Mouse (Mus musculus) cerebellum, adult 18-20 months (tissue): ENCODE results near the gene Ifnab.

ENCODE experiments used
- DNase-seq, 2 experiments: peaks; one replicate each; pipeline ENCODE4 v3.0.0; 2021

The Ifnab gene

DNA sequence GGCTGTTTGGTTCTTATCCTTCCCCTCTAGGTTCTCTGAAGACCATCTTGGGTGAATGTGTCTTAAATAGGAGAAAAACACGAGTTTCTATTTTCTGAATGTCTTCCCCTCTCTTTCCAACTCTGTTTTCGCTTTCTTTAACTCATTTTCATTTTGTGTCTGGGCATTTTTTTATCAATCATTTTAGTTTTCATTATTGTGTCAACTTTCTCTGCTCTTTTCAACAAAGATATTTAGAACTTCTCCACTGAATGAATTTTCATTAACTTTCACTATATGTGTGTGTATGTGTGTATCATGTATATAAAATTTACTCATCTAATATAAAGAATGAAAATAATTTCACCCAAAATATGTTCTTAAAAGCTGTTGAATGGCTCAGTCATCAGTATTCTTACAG, at the start of gene Ifnab:
TSS of gene Ifnab (minus strand) at position 101 of the 400 bp plus-strand sequence.
- no peak for DNase-seq

DNA sequence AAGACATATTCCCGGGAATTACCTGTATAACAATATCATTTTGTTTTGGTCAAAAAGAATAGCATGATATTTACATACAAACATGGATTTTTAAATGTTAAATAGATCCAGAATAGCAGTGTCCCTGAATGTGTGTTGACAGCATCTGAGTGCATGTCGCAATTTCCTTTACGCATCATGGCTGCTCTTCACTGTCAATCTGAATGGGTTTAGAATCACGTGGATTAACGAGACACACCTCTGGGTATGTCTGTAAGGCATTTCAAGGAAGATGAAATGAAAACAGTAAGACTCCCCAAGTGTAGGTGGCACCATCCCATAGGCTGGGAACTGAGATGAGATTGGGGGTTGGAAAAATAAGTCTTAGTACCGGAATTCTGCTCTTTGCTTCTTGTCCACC, 47.9 kb upstream of the Ifnab start:
- no peak for DNase-seq

DNA sequence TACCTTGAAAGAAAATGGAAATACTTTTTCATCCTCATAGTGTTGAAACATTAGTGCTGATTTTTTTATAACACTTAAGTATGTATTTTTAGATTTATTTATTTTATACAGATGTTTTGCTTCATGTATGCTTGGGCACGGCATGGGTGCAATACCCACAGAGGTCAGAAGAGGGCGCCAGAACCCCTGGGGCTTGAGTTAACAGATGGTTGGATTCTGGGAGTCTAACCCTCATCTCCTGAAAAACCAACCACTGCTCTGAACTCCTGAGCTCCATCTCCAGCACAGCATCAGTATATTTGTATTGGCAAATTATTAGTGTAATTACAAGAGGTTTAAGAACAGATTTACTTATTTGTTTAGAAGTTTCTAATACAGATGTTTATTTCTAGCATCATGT, 47.3 kb upstream of the Ifnab start:
- DNase-seq = peak; percentile 46 to 66

DNA sequence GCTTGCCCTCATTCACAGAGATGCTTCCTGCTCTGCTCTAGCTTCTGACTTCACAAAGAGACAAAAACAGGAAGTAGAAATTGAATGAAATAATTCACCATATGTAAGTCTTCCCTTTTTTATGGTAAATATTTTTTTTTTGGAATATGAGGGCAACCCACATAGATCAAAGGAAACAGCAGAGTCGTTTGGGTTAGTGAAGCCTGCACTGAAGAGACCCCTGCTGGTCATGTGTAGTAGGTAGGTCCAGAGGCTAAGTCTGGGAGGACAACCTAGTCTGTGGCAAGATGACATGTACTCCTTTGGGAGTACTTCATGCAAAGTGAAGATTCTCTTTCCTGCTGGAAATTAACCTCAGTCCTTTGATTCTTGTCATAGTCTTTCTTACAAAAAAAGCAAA, 36.2 kb upstream of the Ifnab start:
- DNase-seq = no peak

DNA sequence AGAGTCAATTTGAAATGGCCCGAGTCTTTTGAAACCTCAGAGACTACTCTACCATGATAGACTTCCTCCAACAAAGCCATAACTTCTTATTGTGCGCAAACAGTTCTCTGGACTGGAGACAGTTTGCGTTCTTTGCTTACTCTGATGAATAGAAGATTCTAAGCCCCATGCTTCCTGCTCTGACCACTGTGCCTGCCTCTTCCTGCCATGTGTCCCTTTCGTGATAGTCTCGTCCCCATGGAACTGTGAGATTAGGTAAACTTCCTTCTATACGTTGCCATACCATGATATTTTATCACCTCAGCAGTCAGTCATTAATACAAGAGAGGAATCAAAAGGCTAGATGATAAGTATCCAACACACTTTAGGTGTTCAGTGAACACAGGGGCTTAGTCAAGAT, 35.6 kb upstream of the Ifnab start:
- no peak for DNase-seq

DNA sequence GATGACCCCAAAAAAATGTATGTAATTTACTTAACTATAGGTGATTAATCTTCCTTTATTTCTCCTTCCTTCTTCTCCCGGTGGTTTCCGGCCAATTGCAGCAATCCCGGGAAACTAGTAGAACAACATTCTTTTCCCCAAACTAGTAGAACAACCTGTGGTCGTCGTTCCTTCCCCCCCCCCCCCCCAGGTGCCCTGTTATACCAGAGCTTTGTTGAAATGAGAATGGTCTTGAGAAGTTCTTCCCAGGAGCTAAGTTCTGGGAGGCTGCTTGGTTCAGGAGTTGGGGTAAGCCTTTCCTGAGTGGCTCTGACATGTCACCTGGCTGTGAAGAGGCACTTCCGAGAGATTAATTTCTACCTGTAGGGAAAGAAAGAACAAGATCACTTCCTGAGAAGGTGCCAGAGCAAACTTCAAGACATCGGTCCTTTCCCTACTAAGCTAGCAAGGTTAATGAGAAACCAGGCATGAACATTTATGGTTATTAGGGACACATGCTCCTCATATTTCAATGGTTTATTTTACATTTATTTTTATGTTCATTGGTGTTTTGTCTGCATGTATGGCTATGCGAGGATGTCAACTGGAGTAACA, 32.4 kb upstream of the Ifnab start:
- DNase-seq = no peak

DNA sequence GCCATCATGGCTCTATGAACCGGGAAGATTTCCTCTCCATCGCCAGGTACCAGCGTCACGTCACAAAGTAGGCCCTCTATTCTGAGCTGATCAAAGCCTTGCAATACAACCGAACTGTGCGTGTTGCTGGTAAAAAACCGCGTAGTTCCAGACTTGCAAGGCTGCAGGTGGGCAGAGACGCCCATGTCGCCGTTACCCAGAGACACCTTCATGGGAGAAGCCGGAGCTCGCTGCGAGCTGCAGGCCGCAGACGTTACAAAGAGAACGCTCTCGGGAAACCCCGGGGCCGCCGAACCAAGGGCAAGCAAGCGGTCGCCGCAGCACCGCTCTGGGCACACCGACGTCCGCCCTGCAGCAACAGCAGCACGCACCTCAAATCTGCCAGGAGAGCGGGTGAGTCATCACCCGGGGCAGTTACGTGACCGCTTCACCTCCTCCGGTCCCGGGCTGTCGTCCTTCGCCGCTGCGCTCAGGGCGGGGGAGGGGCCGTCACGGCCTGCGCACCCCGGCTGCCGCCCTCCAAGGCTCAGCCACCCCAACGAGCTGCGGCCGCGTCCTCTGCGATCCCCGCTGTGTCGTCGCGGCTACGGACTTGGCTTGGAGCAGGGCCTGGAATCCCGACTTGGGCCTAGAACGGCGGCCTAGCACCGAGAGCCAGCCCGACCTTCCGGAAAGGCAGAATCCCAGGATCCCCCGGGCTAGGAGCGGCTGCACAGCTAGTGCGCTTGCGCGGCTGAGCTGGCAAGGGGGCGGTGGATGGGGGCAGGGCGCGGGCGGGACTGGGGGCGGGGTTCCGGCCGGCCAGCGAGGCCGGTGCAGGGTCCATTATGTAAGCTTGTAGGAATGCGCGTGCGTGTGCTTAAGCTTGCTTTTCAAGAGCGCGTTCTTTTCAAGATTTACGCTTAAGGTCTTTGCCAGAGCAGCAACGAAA, 30.9 kb upstream of the Ifnab start, which contains the start of the genes Gm26566 and Klhl9:
TSS of gene Gm26566 (plus strand) at position 15 of the 931 bp plus-strand sequence.
TSS of gene Klhl9 (minus strand) at position 675 of the 931 bp plus-strand sequence.
- peak; percentile 90 to 93 for DNase-seq

DNA sequence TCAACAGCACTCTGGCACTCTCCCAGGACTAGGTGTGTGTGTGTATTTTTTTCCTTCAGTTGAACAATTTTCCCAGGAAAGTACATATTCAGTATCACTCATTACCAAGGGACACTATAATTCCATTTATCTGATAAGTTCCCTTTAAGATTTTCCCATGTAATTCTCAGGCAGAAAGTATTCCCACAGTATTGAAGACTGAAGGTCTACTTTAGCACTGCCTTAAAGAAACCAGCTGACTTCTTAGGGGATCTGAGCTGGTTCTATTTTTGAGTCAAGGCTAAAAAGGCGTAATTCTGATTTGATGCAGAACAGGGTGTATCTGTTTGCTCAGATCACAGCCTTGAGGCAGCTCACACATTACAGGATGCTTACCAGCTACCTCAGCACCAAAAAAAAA, 27.6 kb upstream of the Ifnab start:
- no peak for DNase-seq

DNA sequence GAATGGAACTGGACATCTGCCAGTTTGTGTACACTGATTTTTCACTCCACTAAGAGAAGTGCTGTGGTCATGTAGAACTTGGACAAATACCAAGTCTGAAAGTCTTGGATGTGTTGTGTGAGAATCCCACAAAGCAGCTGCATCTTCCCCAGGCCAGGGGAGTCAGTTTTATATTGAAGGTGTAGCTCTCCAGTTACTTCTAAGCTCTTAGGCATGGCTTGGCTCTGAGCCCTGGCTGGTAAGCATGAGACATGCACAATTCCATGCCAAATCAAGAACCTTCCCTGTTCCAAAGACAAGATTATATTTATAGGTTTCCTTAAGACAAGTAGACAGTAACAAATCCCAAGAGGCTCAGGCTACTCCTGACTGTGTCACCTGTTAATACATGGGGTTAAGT, 23.9 kb upstream of the Ifnab start:
- DNase-seq = no peak

DNA sequence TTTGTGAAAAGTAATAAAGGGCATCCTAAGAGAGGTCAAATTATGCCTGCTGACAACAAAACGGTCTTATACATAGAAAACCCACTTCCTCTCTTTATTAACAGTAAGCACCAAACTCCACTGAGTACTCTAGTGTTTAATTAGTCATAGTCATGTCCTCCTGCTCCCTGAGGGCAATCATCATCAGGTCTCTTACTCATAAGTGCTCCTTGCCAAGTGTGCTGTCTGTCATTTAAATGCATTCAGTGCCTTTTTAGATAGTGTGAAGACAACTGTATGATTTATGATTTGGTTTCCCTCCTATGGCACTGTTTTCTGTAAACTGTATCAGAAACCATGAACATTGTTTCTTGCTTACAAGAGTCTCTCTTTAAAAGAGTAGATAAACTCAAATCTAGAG, 23.1 kb upstream of the Ifnab start:
- DNase-seq = no peak

DNA sequence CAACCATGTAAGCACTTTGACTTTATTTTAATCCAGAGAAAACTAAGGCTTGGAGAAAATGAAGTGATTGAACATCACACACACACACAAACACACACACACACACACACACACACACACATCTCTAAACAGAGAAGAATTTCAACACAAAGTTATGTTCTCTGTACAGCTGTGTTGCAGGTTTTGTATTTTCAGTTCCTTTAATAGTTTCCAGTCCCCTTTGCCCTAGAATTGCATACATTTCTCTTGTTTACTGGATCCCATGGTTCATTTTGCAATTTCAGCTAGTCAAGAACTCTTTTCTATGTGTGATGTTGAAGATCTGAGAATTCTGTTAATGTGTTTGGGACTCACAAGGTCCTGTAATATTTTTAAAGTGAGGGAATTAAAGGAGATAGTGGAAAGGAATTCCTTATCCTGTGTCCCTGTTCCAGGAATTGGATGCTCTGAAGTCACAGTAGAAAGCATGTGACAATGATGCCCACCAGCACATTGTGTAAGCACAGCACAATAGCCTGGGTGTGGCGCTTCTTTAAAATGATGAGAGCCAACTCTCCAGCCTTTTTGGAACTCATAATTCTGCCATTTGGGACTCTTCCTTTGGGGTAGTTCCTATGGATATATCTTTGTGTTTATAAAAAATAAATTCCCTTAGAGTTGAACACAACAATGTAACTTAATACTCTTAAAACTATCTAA, 16.1 kb upstream of the Ifnab start:
- DNase-seq = no peak

DNA sequence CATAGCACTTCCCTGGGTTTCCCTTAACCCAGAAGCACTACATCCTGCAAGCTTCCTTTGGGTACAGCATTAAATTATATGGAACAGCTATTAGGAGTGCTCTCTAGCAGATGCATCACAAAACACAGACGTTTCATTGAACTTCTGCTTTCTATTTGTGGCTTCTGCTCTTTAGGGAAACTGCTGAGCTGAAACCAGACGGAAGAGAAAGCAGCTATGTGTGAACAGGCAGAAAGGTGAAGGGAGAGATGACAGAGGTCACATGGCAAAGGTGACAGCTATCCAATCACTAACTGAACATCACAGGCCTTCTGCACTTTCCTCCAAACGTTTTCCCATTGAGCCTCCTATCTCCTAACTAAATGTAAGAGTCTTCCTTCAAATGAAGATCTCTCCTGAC, 14.8 kb upstream of the Ifnab start:
- no peak for DNase-seq

DNA sequence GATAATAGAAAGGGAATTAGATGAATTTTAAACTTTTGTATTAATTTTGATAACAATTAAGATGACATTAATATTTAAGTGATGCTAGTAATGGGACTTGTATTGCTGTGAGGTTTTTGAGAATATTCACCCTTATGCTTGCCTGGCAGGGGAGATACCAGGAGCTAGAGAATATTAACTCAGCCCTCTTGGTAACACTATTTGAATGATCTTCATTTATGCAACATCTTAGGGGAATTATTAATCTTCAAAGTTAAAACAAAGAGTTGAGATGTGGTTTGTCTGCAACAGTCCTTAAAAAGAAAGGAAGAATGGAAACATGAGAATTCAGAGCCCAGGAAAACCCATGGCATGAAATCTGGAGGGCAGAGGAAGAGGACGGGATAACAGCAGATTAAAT, 8.1 kb upstream of the Ifnab start:
- DNase-seq = no peak

DNA sequence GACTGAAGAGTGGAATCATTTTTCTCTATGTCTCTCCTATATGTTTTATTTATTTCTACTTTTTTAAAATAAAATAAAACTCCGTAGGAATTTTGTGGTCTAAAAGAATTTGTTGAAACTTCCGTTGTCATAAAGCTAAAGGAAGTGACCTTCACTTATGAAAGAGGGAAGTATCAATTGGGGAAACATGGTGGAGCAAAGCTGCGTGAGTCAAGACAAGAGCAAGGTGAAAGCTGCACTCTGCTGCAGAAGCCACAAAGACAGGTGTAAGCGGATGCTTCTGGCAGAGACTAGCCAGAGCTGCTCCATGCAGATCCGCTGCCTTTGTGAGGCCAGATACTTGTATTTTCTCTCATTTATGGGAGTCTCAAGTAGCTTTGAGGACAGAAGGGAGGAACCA, 7.6 kb upstream of the Ifnab start:
- no peak for DNase-seq

DNA sequence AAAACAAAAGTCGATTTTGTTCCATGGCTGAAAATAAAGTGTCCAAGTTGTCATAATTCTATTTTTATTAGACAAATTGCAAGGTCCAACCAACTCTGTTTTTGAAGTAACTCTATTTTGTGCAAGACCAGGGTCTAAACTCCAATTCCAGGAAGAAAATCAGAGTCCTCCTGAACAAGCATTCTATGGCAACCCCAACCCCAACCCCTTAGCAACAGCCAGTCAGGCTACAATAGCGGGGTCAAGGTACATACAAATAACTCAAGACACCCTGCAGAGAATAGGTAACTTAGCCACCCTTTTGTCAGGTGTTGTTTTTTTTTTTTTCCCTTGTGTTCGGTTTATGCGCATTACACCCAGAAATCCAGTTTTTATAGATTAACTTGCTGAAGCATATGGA, 6.6 kb upstream of the Ifnab start:
- DNase-seq = no peak

DNA sequence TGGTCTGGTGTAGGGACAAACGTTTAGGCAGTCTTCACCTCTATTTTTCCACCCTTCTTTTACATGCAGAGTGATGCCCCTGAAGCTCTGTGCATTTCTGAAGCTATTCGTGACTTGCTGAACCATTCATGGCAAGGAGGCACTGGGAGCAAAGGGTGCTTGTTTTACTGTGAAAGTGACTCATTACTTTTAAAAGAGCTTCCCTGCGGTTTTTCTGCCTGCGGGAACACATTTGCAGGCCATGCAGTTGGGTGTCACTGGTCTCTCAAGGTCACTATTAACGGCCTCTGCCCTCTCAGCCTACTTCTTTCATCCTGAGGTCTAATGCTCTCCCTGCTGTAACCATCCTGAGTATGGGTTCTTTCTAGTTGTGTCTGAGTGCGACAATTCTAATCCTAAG, 5.9 kb upstream of the Ifnab start:
- DNase-seq = no peak

DNA sequence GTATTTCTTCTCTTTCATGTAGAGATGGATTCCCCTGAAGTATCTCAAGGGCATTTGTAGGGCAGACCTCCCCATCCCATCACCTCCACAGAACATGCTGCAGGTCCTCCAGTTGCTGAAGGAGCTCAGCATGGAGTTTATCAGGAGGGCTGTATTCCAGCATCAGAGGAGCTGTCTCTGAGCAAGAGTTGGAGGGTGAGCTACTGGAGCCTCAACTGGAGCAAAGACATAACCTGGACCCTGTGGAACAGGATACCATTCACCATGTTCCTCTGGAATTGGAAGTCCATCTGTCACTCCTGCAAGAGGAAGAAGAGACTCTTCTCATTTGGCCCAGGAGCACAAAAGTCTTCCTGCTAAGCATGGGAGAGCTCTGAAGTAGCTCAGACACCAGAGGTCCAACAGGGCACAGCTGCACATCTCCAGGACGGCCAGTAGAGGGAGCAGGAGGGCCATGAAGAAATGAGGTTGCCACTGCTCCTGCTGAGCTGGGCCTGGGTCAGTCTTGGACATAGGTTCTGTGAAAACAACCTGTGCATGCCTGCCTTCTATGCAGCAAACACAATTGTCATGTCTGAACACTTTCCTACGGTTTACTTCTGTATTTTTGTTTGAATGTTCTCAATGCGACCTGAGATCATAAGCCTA, 5.2 kb upstream of the Ifnab start:
- DNase-seq = peak; percentile 76 to 80

DNA sequence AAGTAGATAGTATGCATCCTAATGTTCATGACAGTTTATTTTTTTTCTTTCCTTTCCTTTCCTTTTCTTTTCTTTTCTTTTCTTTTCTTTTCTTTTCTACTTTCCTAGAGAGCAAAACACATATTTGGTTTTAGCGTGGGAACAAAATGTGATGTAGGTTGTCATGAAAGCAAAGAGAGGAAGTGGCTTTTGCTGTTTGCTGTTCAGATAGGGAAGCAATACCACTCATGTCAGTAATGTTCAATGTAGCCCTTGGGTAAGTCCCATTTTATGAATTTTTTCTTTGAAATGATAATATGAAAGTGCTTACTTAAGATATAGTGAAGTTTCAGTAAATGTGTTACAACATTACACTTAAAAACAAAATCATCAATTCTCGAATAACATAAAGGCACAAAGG, 2.2 kb upstream of the Ifnab start:
- no peak for DNase-seq

DNA sequence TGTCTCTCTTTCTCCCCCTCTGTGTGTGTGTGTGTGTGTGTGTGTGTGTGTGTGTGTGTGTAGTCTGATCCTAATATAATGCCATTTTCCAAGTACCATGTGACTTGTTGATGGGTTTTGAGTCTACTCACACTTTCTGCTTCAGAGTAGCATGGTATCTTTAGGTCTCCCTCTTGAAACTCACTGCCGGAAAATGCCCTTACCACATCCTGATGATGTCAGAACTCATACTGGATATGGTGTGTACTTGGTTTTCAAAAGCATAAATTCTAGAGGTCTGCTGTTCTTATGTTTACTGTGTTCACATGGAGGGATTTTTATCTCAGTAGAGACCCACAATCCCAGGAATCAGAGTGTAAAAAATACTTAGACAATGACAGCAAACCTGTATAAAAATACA, 1.4 kb upstream of the Ifnab start:
- DNase-seq = no peak

DNA sequence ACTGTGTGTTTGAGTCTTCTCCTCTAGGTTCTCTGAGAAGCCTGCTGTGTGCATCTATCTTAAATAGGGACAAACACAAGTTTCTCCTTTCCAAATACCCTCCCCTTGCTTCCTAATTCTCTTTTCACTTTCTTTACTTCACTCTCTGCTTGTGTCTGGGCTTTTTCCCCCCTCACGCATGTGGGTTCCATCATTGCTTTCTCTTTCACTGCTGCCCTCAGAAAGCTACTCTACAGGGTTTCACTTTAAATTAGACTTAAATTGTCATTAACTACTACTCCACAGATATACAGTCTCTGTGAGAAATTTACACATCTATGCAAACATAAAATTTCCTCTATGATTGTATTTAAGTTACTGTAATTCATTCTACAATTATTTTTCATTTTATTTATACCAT, 7.3 kb downstream of the Ifnab start, which contains the start of gene Ifna2:
TSS of gene Ifna2 (minus strand) at position 101 of the 400 bp plus-strand sequence.
- DNase-seq = no peak

DNA sequence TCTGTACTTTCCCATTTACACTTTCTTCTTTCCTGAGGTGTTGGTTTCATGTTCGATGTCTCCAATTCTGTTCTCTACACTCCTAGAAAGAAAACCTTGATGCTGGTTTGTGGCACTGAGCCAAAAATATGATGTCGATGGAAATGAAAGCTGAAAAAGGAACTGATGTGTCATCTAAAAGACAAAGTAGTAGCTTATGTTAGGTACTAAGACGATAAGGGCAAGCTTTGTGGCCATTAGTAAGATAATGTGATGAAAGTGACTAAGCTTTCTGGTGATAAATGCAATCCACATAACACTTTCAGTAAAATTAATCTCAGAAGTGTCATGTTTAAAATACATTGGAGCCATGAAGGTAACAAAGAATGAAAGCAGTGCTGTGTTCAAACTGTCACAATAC, 9.8 kb downstream of the Ifnab start:
- no peak for DNase-seq

DNA sequence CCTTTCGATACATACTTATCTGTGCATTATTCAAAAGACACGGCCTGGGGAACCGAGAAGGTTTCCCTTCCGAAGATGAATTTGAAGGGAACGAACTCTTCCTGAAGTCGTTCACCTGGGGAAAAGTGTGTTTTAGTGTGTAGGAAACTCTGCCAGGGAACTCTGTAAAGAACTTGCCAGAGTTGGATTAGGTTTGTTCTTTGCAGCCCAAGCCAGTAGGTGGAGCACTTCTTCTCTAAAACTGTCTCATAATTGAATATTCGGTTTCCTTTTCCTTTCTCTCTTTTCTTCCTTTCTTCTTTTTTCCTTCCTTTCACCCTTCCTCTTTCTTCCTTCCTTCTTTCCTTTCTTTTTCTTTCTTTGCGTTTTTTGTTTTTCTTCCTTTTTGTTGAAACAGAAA, 10.8 kb downstream of the Ifnab start:
- DNase-seq = peak; percentile 7 to 10

DNA sequence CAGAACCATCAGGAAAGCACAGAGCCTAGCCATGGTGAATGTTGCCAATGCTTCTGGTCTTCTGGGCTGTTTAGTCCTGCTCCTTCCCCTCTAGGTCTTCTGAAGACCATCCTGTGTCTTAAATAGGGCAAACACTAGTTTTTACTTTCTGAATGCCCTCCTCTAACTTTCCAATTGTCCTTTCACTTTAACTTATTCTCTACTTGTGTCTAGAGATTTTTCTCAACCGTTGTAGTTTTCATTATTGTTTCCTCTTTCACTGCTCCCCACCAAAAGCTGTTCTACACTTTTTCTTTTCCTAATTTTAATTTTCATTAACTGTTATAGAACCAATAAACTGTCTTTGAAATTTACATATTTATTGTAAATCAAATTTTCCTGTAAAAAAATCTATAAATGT, 14.3 kb downstream of the Ifnab start, which contains the start of gene Ifna16:
TSS of gene Ifna16 (minus strand) at position 101 of the 400 bp plus-strand sequence.
- no peak for DNase-seq
